Mouse (Mus musculus) CD4-positive, CD25-positive, alpha-beta regulatory T cell, adult 2 months (primary cell): ENCODE results near the gene Relb.
A peak's percentile ranks its signal among the peaks of the same experiment; 100 is the strongest.
"Not testable (repeated sequence)": the region's sequence is repeated elsewhere in the genome, so short reads cannot be mapped to it uniquely, and the experiment has no call there.

ENCODE experiments used
- DNase-seq: peaks from one replicate; pipeline ENCODE4 v3.0.0-alpha.2; 2012; ENCODE audit warnings: low read depth, low spot score

Relb gene

DNA sequence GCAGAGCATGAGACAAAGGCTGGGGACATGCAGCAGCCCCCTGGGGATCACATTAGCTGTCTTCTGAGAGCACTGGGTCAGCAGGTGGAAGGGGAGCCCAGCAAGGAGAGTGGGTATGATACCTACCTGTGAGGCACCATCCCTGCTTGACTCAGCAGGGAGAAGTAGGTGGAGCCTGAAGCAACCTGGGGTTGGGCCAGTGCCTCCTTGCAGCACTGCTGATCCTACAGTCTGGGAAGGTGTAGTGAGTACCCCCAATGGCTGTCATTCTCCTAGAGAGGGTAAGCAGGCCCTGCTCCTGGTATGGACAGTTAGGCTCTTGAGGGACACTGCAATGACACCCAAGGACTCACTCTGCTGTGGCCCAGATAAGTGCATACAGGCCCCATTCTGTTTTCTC lies 3.0 kb upstream of the Relb start:
- DNase-seq, result no peak

GRCm38 (mm10) chr7:19628536-19629360 lies 490 bp downstream of the Relb start:
- DNase-seq, result peak; percentile 98

GRCm38 (mm10) chr7:19628192-19628535 lies 1.1 kb downstream of the Relb start:
- no peak for DNase-seq

DNA sequence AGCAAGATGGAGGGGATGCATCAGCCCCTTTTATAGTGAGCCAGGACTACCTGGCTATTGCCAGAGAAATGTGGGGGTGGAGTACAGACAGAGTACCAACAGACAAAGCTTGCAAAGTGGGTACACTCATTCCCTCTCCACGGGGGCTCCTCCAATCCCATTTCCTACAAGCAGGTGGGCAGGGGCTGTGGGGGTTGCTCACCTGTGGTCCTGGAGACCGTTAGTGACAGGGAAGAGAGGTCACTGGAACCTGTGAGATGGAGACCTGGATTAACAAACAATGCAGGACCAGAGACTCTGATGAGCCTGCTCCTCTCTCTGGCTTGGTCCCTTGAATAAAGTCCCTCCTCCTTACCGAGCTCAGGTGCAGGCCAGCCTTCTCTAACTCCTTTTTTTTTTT lies 1.5 kb downstream of the Relb start:
- DNase-seq, result peak; percentile 31

DNA sequence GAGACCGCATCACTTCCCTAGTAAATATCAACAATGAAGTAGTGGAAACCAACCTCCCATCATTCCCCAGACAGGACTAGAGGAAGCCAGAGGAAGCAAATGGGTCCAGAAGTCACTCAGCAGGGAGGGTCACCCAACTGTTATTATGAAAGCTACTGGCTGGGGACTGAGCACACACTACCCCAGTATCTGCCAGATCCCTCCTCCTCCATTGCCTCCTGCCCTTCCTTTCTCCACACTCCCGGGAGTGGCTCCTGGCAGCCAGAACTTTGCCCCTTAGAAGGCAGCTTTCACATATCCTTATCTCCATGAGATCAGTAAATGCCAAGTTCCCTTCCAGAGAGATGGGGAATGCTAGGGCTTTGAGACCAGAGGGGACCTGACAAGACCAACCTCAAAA lies 5.8 kb downstream of the Relb start:
- DNase-seq, result no peak

GRCm38 (mm10) chr7:19622241-19622640 lies 7.0 kb downstream of the Relb start:
- DNase-seq, result no peak

GRCm38 (mm10) chr7:19620811-19621210 lies 8.4 kb downstream of the Relb start:
- no peak for DNase-seq

- DNase-seq, result peak; percentile 85
These were observed 10.0 kb downstream of the Relb start for GRCm38 (mm10) chr7:19619004-19619801.

- DNase-seq, result no peak
These were observed 14.1 kb downstream of the Relb start for GRCm38 (mm10) chr7:19615036-19615577.

- no peak for DNase-seq
These were observed 18.3 kb downstream of the Relb start for GRCm38 (mm10) chr7:19610969-19611368.

DNA sequence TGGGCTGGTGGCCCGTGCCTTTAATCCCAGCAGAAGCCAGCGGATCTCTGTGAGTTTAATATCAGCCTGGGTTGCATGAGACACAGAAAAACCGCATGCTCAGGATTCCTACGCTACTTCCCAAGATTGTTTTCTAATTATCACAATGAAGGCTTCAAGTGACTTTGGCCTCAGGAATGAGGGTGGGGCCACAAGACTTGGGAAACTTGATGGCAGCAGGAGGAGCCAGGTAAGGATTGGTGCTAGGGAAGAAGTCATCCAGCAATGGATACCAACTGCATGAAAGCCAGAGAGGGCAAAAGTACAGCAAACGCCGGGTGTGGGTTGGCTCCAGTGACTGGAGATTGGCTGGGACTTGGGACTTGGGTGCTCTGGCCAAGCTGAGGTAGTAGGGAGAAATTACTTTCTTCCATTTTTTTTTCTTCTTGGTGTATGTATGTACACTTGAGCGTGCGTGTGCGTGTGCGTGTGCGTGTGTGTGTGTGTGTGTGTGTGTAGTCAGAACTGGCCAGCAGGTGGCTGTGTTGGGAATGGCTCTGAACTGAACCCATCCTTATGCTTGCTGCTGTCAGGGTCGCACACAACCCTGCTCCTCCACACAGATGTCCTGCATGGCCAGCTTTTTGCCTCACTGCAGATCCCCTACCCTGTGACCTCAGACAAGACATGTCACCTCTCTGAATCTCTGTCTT lies 19.5 kb downstream of the Relb start:
- DNase-seq, result no peak

GRCm38 (mm10) chr7:19607291-19607690 lies 21.9 kb downstream of the Relb start:
- DNase-seq, result no peak

GRCm38 (mm10) chr7:19604606-19605214 lies 24.5 kb downstream of the Relb start:
- DNase-seq, result not testable (repeated sequence)

- DNase-seq, result peak; percentile 97
These were observed 25.2 kb downstream of the Relb start, which contains the start of gene Clasrp for GRCm38 (mm10) chr7:19603849-19604605. Gene Clasrp, minus strand, starts transcription at chr7:19604486.

GRCm38 (mm10) chr7:19603055-19603454 lies 26.2 kb downstream of the Relb start:
- no peak for DNase-seq

- DNase-seq, result no peak
These were observed 28.7 kb downstream of the Relb start for GRCm38 (mm10) chr7:19600562-19600961.

GRCm38 (mm10) chr7:19593061-19593730 lies 36.0 kb downstream of the Relb start:
- no peak for DNase-seq

- DNase-seq, result peak; percentile 86
These were observed 39.3 kb downstream of the Relb start for GRCm38 (mm10) chr7:19589917-19590316.

DNA sequence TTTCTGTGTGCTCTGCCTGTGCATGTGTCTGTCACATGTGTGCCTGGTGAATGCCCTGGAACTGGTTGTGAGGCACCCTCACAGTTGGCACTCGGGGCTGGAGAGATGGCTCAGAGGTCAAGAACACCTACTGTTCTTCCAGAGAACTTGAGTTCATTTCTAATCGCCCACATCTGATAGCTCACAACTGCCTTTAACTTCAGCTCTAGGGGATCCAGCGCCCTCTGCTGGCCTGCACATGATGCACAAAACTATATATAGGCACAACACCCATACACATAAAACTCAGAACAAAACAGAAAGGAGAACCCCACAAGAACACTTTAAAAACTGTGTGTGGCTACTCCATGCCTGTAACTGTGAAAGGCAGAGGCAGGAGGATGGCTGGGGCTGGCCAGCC lies 40.0 kb downstream of the Relb start:
- DNase-seq, result peak; percentile 66

DNA sequence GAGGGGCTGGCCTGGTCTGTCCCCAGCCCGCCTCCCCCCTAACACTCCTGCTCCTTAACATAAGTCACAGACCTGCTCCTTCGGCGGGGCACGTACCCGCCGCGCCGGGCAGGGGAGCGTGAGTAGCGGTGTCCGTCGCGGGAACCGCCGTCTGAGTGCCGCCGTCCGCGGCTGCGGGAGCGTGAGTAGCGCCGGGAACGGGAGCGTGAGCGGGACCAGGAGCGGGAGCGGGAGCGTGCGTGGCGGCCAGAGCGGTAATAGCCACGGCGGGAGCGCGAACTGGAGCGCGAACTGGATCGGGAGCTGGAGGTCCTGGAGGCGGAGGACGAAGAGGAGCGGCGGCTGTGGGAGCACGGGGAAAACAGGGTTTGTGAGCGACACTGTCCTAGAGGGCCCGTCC lies 43.0 kb downstream of the Relb start:
- no peak for DNase-seq
